Mouse (Mus musculus) C2C12 (cell line): ENCODE measurements around the gene 6030468B19Rik. TPM values are rescaled to one million over a fixed set of nuclear protein-coding genes. Genes with fewer than 3 reads are reported as not detected.
A peak's percentile ranks its signal among the peaks of the same experiment; 100 is the strongest.

Experiments used
- H3K27me3 ChIP-seq: one replicate; pipeline ENCODE4 v1.6.1; 2011; ENCODE audit not compliant: control insufficient read depth, insufficient read depth, insufficient read length
- H3K36me3 ChIP-seq: one replicate; pipeline ENCODE4 v1.6.1; 2011; ENCODE audit not compliant: control insufficient read depth, insufficient read depth
- H3K4me3 ChIP-seq: one replicate; pipeline ENCODE4 v1.5.1; 2011; ENCODE audit warnings: mild to moderate bottlenecking, control low read depth; ENCODE audit not compliant: poor library complexity, insufficient read depth, severe bottlenecking
- H3K79me2 ChIP-seq: one replicate; pipeline ENCODE4 v1.6.1; 2011; ENCODE audit not compliant: control insufficient read depth, insufficient read depth
- H3K79me3 ChIP-seq: one replicate; pipeline ENCODE4 v1.6.1; 2011; ENCODE audit warnings: low read depth, control low read depth
- H3ac ChIP-seq: one replicate; pipeline ENCODE3; 2011; ENCODE audit warnings: low read depth; ENCODE audit not compliant: control insufficient read depth, insufficient read length
- CEBPB ChIP-seq: IDR thresholded peaks from one replicate; pipeline ENCODE4 v1.6.1; 2011; ENCODE audit warnings: low read depth, mild to moderate bottlenecking, control low read depth, moderate library complexity
- CTCF ChIP-seq: IDR thresholded peaks from one replicate; pipeline ENCODE4 v1.5.1; 2011; ENCODE audit not compliant: control insufficient read depth, insufficient read depth, insufficient read length
- FOSL1 ChIP-seq: IDR thresholded peaks from one replicate; pipeline ENCODE4 v1.8.0; 2011; ENCODE audit warnings: mild to moderate bottlenecking, low read length; ENCODE audit not compliant: poor library complexity, insufficient read depth, severe bottlenecking
- MAX ChIP-seq: IDR thresholded peaks from one replicate; pipeline ENCODE4 v1.6.1; 2011; ENCODE audit warnings: mild to moderate bottlenecking, control low read depth
- MYOD1 ChIP-seq: IDR thresholded peaks from one replicate; pipeline ENCODE4 v1.6.1; 2011; ENCODE audit warnings: low read depth; ENCODE audit not compliant: control insufficient read depth, insufficient read length
- MYOG ChIP-seq: IDR thresholded peaks from one replicate; pipeline ENCODE4 v1.6.1; 2011; ENCODE audit not compliant: control insufficient read depth, insufficient read length; ENCODE audit errors: extremely low read depth
- USF1 ChIP-seq: IDR thresholded peaks from one replicate; pipeline ENCODE4 v1.6.1; 2011; ENCODE audit warnings: low read depth, mild to moderate bottlenecking, control low read depth, moderate library complexity
- polyA plus RNA-seq: library from polyadenylated mRNA; unstranded; fragments of >200 nt; fragmentation: generic; extraction: Trizol; gene quantifications from one replicate; pipeline ENCODE4 v1.2.1, GENCODE M21; 2012; ENCODE audit warnings: missing spikeins

6030468B19Rik gene
- polyA plus RNA-seq, 1 experiment = not detected

DNA sequence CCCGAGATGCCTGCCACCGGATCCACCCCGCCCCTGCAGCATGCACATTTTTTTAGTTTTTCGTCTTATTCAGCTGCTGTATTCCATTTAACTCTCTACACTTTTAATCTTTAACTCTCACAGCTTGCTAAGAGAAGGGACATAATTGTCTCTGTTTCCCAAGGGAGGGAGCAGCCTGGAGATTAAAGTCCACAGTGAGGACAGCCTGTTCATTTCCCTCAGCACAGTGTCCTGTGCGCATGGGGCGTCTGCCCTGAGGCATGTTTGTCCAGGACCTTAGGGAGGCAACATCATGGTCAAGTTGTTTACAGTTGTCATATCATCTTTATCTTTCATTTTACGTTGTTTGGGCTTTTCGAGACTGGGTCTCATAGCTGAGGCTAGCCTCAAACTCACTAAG lies 36.6 kb downstream of the 6030468B19Rik start:
- Histone ChIP-seq H3K27me3 (no peaks in the 10 kb centered on the region), H3K36me3 (no peaks in the 10 kb centered on the region), H3K79me2 (no peaks in the 10 kb centered on the region), H3ac (no peak overlapping the region), H3K79me3 (no peaks in the 10 kb centered on the region), H3K4me3 (no peak overlapping the region)
- no peak for TF ChIP-seq MAX
- no peak for TF ChIP-seq CTCF
- no peak for TF ChIP-seq MYOD1
- TF ChIP-seq MYOG = no peak
- TF ChIP-seq USF1 = no peak
- no peak for TF ChIP-seq CEBPB
- TF ChIP-seq FOSL1 = no peak

DNA sequence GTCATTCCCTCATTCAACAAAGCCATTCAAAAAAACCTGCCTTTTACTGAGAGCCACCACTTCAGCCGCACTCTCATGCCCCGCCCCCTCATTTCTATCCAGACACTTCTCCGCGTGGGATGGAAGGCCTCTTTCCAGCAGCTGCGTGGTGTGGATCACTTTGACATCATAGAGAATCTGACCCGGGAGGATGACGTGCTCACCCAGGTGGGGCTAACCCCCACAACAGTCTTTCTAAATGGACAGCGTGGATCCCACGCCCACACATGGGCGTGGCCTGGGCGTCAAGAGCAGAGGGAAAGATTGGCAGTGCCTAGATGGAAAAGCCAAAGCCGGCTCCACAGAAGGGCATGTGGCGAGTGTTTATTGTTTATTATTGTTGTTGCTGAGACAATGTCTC lies 38.8 kb downstream of the 6030468B19Rik start:
- no peaks in the 10 kb centered on the region for H3K36me3 ChIP-seq
- no peak overlapping the region for H3ac ChIP-seq
- no peak overlapping the region for H3K4me3 ChIP-seq
- TF ChIP-seq MYOD1 (no peak), USF1 (no peak), FOSL1 (no peak), CEBPB (no peak), MYOG (no peak), MAX (no peak), CTCF (no peak)
- H3K79me3 ChIP-seq = no peaks in the 10 kb centered on the region
- no peaks in the 10 kb centered on the region for H3K79me2 ChIP-seq
- no peaks in the 10 kb centered on the region for H3K27me3 ChIP-seq

DNA sequence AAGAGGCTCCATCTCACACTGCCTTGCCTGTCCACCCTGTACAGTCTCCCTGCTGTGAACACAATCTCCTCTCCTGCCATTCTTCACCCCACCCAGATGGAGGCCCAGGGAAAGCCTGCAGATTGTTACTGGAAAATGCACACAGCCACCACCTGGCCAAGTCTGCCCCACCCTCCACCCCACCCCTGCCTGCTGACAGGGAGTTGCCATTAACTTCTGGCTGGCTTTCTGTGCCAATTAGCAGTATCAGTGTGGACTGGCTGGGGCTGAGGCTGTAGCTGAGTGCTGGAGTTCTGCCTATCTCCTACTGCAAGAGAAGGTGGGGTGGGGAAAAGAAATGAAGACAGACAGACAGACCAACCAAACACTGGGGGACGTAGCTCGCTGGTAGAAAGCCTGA lies 41.1 kb downstream of the 6030468B19Rik start:
- TF ChIP-seq CTCF (no peak), MYOG (no peak), MYOD1 (no peak), FOSL1 (no peak), CEBPB (no peak)
- Histone ChIP-seq H3K79me2 (no peaks in the 10 kb centered on the region), H3K79me3 (no peaks in the 10 kb centered on the region)

DNA sequence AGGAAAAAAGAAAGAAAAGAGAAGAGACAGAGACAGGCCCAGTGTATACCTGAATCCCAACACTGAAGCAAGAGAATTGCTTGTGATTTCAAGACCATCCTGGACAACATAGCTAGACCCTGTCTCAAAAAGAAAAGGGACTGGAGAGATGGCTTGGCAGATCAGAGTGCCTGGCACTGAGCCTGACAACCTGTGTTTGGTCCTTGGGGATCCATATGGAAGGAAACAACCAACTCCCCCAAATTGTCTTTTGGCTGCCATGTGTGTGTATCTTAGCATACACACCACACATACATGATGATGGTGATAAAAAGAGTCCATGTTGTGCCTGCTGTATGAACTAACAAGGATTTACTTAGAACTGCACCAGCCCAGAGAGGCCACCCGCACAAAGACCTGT lies 41.6 kb downstream of the 6030468B19Rik start:
- H3K4me3 ChIP-seq = no peak overlapping the region
- H3K79me2 ChIP-seq = no peaks in the 10 kb centered on the region
- no peaks in the 10 kb centered on the region for H3K27me3 ChIP-seq
- TF ChIP-seq CEBPB (no peak), FOSL1 (no peak), USF1 (no peak), MAX (no peak), CTCF (no peak), MYOD1 (no peak), MYOG (no peak)
- H3K36me3 ChIP-seq = no peaks in the 10 kb centered on the region
- H3ac ChIP-seq = no peak overlapping the region
- no peaks in the 10 kb centered on the region for H3K79me3 ChIP-seq

More for the DNA sequence above, 41.1 kb downstream of the 6030468B19Rik start:
- no peak overlapping the region for H3K4me3 ChIP-seq
- no peak overlapping the region for H3ac ChIP-seq
- H3K27me3 ChIP-seq = no peaks in the 10 kb centered on the region
- no peaks in the 10 kb centered on the region for H3K36me3 ChIP-seq

DNA sequence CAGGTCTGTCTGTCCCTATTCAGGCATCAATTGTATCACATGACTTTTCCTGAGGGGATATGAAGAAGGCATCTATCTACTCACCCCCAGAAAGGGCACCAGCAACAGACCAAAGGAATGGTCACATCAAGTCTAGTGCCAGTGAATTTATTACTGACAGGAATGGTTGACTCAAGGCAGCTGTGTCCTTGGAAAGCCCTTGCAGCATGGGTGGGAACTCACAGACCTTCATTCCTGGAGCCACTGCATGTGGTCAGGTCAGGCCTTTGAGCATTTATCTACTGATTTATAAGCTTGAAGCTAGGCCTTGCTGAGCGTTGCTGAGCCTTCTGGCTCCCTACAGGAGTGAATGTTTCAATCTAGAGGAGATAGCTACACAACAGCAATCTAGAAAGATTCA lies 43.5 kb downstream of the 6030468B19Rik start:
- no peaks in the 10 kb centered on the region for H3K36me3 ChIP-seq
- no peaks in the 10 kb centered on the region for H3K79me2 ChIP-seq
- H3ac ChIP-seq = no peak overlapping the region
- H3K79me3 ChIP-seq = no peaks in the 10 kb centered on the region
- H3K4me3 ChIP-seq = no peak overlapping the region
- no peaks in the 10 kb centered on the region for H3K27me3 ChIP-seq
- no peak for TF ChIP-seq CTCF
- TF ChIP-seq MYOD1 = no peak

DNA sequence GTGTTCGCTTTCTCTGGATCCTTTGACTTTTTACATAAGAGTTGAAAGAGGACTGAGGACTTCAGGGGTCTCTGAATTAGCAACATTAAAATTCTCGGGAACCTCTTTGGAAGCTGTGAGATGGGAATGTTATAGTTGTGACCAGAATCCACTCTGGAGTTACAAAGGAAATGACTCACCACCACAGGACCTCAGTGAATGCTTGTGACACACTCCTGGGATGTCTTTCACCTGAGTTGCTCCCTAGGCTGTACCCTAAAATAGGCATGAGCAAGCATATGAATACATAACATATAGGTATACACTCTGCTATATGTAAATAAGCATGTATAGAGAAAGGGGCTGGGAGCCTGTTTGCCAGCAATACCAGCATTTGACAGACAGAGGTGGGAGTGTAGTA lies 46.0 kb downstream of the 6030468B19Rik start:
- Histone ChIP-seq H3K36me3 (no peaks in the 10 kb centered on the region), H3K79me3 (peaks cover 4% of the 10 kb centered on the region)
- TF ChIP-seq FOSL1 (peak; percentile 73), CEBPB (peak; percentile 54), MYOD1 (no peak)

More for the DNA sequence above, 46.0 kb downstream of the 6030468B19Rik start:
- Histone ChIP-seq H3K79me2 (peaks cover 7% of the 10 kb centered on the region), H3K4me3 (no peak overlapping the region), H3K27me3 (no peaks in the 10 kb centered on the region), H3ac (no peak overlapping the region)
